Mouse (Mus musculus) spleen, postnatal 4 days (tissue): Measurements from ENCODE around the gene Mrps25.

Source experiments
- DNase-seq, 2 experiments: peaks; one replicate each; pipeline ENCODE4 v3.0.0; 2022; ENCODE audit warnings: low spot score in 2 of 2

Mrps25 gene

GRCm38 (mm10) chr6:92183621-92184131, at the start of gene Mrps25:
Gene Mrps25 (minus strand): TSS chr6:92184033.
- DNase-seq: peak; percentile 59 to 85

- no peak for DNase-seq
Measured at GRCm38 (mm10) chr6:92231762-92232161, 47.9 kb upstream of the Mrps25 start.

- no peak for DNase-seq
Measured at GRCm38 (mm10) chr6:92231356-92231755, 47.5 kb upstream of the Mrps25 start.

- DNase-seq: no peak
Measured at GRCm38 (mm10) chr6:92229586-92229985, 45.8 kb upstream of the Mrps25 start.

GRCm38 (mm10) chr6:92229103-92229502, 45.3 kb upstream of the Mrps25 start:
- no peak for DNase-seq

GRCm38 (mm10) chr6:92224981-92225380, 41.1 kb upstream of the Mrps25 start:
- DNase-seq: no peak

- no peak for DNase-seq
Measured at GRCm38 (mm10) chr6:92222021-92222420, 38.2 kb upstream of the Mrps25 start.

- DNase-seq: no peak
Measured at GRCm38 (mm10) chr6:92221604-92222003, 37.8 kb upstream of the Mrps25 start.

- DNase-seq: no peak
Measured at GRCm38 (mm10) chr6:92219445-92219844, 35.6 kb upstream of the Mrps25 start.

- DNase-seq: peak; percentile 89 to 95
Measured at GRCm38 (mm10) chr6:92214773-92215449, 31.1 kb upstream of the Mrps25 start, which contains the start of gene Rbsn. Gene Rbsn (minus strand): TSS chr6:92214925.

GRCm38 (mm10) chr6:92214055-92214772, 30.4 kb upstream of the Mrps25 start:
- peak in 1 of 2 experiments; percentile 65 for DNase-seq

- no peak for DNase-seq
Measured at GRCm38 (mm10) chr6:92199414-92199813, 15.6 kb upstream of the Mrps25 start.

- no peak for DNase-seq
Measured at GRCm38 (mm10) chr6:92184178-92184577, 345 bp upstream of the Mrps25 start.

GRCm38 (mm10) chr6:92176450-92176849, 7.4 kb downstream of the Mrps25 start:
- no peak for DNase-seq

GRCm38 (mm10) chr6:92162724-92163123, 21.1 kb downstream of the Mrps25 start:
- DNase-seq: no peak

- DNase-seq: no peak
Measured at GRCm38 (mm10) chr6:92158801-92159200, 25.0 kb downstream of the Mrps25 start.

GRCm38 (mm10) chr6:92153774-92154173, 30.1 kb downstream of the Mrps25 start:
- DNase-seq: no peak

- no peak for DNase-seq
Measured at GRCm38 (mm10) chr6:92145881-92146280, 38.0 kb downstream of the Mrps25 start.

- DNase-seq: no peak
Measured at GRCm38 (mm10) chr6:92136356-92136755, 47.5 kb downstream of the Mrps25 start.

- DNase-seq: no peak
Measured at GRCm38 (mm10) chr6:92133617-92134016, 50.2 kb downstream of the Mrps25 start.

GRCm38 (mm10) chr6:92132021-92132911, 51.6 kb downstream of the Mrps25 start:
- DNase-seq: no peak

- no peak for DNase-seq
Measured at GRCm38 (mm10) chr6:92131456-92131855, 52.4 kb downstream of the Mrps25 start.
